Mouse (Mus musculus): Measurements from ENCODE around the gene Sap18.
A peak's percentile ranks its signal among the peaks of the same experiment; 100 is the strongest.
"Not testable (repeated sequence)": the region's sequence is repeated elsewhere in the genome, so short reads cannot be mapped to it uniquely, and the experiment has no call there.

The Sap18 gene

DNA sequence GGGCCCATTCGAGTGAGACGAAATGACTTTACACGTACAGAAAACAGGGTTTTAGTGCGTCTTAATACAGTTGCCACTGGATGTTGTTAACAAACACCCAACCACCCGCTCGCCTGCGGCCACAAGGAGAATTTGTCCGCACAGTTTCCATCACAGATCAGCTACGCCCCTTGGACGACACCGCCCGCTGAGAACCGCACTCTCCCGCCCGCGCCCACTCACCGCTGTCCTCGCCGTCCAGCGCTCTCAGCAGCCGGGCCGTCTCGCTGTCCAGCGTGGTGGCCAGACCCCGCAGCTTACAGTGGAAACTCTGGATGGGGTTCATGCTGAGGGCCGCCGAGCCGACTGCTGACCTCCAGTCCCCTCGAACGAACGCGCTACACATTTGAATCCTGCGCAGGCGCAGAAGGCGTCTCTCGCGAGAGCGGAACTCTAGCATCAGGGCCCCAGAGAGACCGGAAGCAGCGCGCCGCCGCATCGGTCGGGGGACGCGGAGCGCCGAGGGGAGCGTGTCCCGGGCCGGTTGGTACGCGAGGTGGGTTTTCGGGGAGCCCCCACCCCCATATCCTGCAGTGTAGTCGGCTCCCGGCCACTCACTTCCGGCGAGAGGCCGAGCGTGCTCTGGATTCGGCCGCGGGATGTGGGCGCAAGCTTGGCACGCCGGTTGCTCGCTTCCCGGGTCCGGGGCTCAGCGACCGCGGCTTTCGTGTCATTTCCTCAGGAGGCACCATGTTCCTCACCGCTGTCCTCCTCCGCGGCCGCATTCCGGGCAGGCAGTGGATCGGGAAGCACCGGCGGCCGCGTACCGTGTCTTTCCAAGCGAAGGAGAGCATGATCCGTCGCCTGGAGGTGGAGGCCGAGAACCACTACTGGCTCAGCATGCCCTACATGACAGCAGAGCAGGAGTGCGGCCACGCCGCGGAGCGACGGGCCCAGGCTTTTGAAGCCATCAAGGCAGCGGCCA lies 28.1 kb downstream of the Sap18 start, which contains the start of the genes Ska3 and Mrpl57:
Gene Ska3, minus strand, starts transcription at position 398 of the 964 bp plus-strand sequence.
Gene Mrpl57, plus strand, starts transcription at position 447 of the 964 bp plus-strand sequence.
- DNase-seq (ENCODE audit: low read depth, low spot score): peak; percentile 79

DNA sequence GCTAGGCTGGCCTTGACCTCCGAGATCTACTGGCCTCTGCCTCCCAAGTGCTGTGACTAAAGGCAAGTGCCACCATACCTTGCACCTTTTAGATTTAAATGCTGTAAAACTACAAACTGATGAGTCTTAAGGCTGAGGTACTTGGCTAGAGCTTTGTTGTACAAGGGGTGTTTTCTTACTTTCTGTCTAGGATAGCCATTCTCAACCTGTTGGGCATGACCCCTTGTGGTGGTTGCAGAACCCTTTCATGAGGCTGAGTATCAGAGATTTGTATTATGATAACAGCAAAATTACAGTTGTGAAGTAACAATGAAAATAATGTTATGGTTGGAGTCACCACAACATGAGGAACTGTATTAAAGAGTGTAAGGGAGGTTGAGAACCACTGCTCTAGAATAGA lies 29.3 kb downstream of the Sap18 start:
- no peak for DNase-seq (ENCODE audit: low read depth, low spot score)

DNA sequence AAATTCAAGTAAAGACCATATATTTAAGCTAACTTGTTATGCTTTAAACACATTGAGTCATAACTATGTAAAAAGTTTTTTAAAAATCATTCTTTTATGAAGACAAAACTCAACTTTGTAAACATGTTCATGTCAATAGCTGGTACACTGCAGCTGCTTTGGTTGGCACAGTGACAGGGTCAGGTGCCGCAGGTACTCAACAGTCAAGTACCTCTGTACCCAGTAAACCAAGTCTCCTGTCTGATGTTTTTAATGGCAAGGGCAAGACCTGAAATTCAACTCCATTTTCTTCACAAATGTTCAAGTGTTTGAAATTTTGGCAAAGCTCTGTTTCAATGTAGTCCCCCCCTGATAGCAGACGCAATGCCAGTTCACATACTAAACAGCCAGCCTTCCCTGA lies 35.5 kb downstream of the Sap18 start:
- DNase-seq (ENCODE audit: low read depth, low spot score): no peak

DNA sequence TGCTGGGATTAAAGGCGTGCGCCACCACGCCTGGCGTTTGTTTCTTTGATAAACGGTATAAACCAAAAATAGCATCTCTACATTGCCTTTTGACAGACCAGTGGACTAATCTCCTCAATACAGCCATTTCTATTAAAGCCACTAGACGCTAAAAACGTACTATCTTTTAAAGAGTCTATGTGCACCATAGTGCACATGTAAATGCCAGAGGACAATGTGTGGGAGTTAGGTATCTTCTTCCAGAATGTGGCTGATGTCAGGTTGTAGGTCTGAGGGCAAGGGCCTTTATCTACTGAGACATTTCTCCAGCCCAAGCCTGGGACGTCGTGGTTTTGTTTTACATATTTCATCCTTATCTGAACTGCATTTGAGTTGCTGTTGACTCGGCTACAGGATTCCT lies 37.2 kb downstream of the Sap18 start:
- DNase-seq (ENCODE audit: low read depth, low spot score): no peak

DNA sequence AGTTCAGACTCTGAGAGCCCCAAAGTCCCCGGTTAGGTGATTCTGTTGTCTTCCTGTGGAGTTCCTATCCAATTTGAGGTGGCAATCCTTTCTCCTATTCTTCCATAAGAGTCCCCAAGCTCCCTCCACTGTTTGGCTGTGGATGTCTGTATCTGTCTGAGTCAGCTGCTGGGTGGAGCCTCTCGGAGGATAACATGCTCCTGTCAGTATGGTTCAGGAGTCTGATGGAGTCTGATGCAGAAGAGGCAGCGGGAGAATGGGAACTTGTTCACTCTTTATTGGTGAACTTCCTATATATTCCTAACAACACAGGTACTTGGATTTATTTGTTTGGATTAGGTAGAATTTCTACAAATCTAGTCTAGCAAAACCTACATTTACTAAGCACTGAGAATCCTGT lies 46.6 kb downstream of the Sap18 start:
- DNase-seq (ENCODE audit: low read depth, low spot score): no peak

DNA sequence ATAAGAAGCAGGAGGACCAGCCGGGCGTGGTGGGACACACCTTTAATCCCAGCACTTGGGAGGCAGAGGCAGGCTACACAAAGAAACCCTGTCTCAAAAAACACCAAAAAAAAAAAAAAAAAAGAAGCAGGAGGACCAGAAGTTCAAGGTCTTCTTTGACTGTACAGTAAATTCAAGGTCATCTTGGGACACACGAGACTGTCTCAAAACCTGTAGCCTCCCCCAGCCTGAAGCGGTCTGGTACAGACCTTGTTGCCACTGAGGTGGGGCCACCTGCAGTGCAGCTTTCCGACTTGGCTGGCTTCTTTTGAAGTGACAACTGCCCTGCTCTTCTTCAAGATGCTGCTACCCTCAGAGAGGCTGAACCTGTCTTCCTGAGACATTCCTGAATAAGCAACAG lies 50.1 kb downstream of the Sap18 start:
- not testable (repeated sequence) for DNase-seq (ENCODE audit: low read depth, low spot score)

DNA sequence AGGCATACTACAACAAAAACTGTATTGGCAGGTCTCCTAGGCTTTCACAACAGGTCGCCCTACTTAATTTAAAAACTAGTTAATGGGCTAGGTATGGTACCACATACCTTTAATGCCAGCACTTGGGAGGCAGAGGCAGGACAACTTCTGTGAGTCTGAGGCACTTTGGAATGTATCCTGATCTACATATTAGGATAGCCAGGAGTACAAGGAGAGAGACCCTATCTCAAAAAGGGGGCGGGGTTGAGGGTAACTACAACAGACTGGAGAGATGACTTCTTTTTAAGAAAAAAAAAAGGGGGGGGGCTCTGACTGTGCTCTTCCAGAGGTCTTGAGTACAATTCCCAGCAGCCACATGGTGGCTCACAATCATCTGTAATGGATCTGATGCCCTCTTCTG lies 50.7 kb downstream of the Sap18 start:
- no peak for DNase-seq (ENCODE audit: low read depth, low spot score)

DNA sequence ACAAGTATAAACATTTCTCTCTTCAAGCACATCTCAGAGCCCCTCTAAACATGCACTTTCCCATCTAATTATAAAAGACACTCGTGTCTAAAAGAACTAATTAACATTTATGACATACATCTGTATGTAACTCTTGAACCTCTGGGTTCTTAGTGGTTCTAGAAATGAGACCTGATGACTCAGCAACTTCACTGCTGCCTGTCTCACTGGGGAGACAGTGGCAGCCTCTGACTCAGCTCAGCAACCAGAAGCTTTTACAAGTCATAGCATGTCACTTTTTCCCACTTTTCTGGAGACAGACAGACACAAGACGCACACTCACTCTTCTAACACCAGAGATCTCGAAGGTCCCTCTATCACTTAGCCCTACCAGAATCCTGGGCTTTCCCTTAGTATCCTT lies 52.4 kb downstream of the Sap18 start:
- DNase-seq (ENCODE audit: low read depth, low spot score): no peak

DNA sequence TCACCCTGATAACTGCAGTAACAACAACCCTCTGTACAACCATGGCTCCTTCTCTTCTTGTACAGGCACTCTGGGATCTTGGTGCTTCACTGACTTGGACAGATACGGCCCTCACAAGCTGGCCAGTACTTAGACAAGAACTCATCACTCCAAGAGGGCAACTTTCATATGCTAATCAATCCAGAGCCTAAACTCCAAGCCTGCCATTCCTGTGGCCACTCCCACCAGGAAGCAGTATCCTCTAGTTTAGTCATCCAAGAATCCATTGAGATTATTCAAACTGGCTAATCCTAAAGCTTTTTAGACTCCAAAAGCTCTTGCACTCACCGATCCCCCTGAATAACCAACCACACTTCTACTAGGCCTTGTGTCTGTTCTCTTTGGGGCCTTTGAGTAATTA lies 55.0 kb downstream of the Sap18 start:
- DNase-seq (ENCODE audit: low read depth, low spot score): no peak

DNA sequence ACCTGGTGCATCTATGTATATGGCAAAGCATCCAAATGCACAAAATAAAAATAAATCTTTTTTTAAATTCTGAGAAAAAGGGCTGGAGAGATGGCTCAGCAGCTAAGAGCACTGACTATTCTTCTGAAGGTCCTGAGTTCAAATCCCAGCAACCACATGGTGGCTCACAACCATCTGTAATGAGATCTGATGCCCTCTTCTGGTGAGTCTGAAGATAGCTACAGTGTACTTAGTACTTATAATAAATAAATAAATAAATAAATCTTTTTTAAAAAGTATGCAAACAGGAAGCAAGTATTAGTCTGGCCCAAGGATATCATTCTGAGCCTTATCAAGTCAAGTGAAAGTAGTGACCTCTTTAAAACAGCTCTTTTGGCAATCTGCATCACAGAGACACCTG lies 58.1 kb downstream of the Sap18 start:
- DNase-seq (ENCODE audit: low read depth, low spot score): not testable (repeated sequence)
